Mouse (Mus musculus): ENCODE results near the gene Inpp5a.

- peak; percentile 71 for TF ChIP-seq CTCF (IDR thresholded peaks at IDR 0.05; ENCODE audit: low read depth)
- TF ChIP-seq EP300 (optimal IDR thresholded peaks at IDR 0.05), result no peak
Measured at GRCm38 (mm10) chr7:139475896-139476295, 87.0 kb downstream of the Inpp5a start.
